In the genomic region with DNA sequence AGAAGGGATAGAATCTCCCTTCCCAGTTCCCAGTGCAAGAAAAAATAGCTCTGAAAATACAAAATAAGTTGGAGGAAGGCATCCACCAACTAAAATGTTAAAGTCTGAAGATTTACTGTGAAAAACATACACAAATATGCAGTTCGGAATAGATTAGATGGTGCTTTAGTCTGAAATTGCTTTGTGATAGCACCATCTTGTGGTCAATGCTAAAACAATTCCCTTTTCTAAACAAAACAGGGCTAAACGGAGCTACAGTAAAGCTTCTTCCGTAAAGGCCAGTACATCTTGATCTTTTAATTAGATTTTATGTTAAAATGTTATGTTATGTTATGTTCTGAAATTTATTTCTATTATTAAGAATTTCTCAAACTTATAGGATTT, we compare ENCODE assay signal across 8 mouse cellular contexts.
DNase-seq lines count a peak whose midpoint lies in the region; ATAC-seq and TF ChIP-seq lines count a peak whose summit lies in the region.

No protein-coding gene starts in this region.

- H3K4me2 ChIP-seq in kidney, embryonic 15.5 days = peak overlapping the region; percentile 31; the same call in 1 of the 2 replicates
- H3K4me2 ChIP-seq in intestine, embryonic 16.5 days (ENCODE audit: low read depth, low read length) = peak overlapping the region; percentile 7; the same call in 1 of the 2 replicates

- 0 out of 2 replicates have a peak, but pooled peaks have one; percentile 56 for ATAC-seq in kidney, embryonic 15.5 days (replicated peaks; ENCODE audit: low FRiP score)
- 0 out of 2 replicates have a peak, but pooled peaks have one; percentile 50 for ATAC-seq in common myeloid progenitor, adult 5-6 weeks (replicated peaks; ENCODE audit: low read depth, poor library complexity, severe bottlenecking)
- ATAC-seq in intestine, embryonic 16.5 days = no peak

- 21% methylated on average over 3 of the region's 3 CpGs for WGBS in kidney, embryonic 15.5 days
- 19% methylated on average over 3 of the region's 3 CpGs for WGBS in intestine, embryonic 16.5 days

- no peak overlapping the region for H3K9ac ChIP-seq in kidney, embryonic 15.5 days
- H3K9ac ChIP-seq in ES-E14 (ENCODE audit: insufficient read depth, low read depth, low read length, poor library complexity, severe bottlenecking) = no peak overlapping the region
- no peak overlapping the region for H3K9ac ChIP-seq in intestine, embryonic 16.5 days (ENCODE audit: low read depth, low read length)

- no peaks in the 10 kb centered on the region for H3K9me3 ChIP-seq in kidney, embryonic 15.5 days (replicated peaks)
- H3K9me3 ChIP-seq in ES-E14 (ENCODE audit: control insufficient read depth, insufficient read depth, low read depth, low read length) = no peaks in the 10 kb centered on the region; the same call in 1 of the 2 replicates
- H3K9me3 ChIP-seq in intestine, embryonic 16.5 days (ENCODE audit: control insufficient read depth, low read length) = no peaks in the 10 kb centered on the region

- H3K36me3 ChIP-seq in kidney, embryonic 15.5 days = no peaks in the 10 kb centered on the region
- no peaks in the 10 kb centered on the region for H3K36me3 ChIP-seq in ES-E14 (ENCODE audit: control insufficient read depth, insufficient read depth, low read length, poor library complexity, severe bottlenecking)
- no peaks in the 10 kb centered on the region for H3K36me3 ChIP-seq in intestine, embryonic 16.5 days (ENCODE audit: control insufficient read depth, insufficient read depth, low read length)

- in situ Hi-C loops in ES-E14 (cut with MboI; ENCODE audit: low sequenced_read_pairs in 2 of 2, unreplicated experiment in 2 of 2) = loop anchor here (25.0 kb wide), 1 partner anchor 499 kb away; no protein-coding TSS in a partner anchor

- 0 out of 2 replicates have a peak overlapping the region, but pooled peaks have one; percentile 5 for H3K4me3 ChIP-seq in kidney, embryonic 15.5 days (replicated peaks)
- H3K4me3 ChIP-seq in ES-E14 (ENCODE audit: insufficient read depth in 1 of 2, low read depth in 1 of 2, low read length in 2 of 2, poor library complexity in 1 of 2, severe bottlenecking in 1 of 2) = no peak overlapping the region
- H3K4me3 ChIP-seq in intestine, embryonic 16.5 days (ENCODE audit: low read length) = no peak overlapping the region

- H3K27me3 ChIP-seq in kidney, embryonic 15.5 days = no peaks in the 10 kb centered on the region; the same call in 1 of the 2 replicates
- no peaks in the 10 kb centered on the region for H3K27me3 ChIP-seq in intestine, embryonic 16.5 days (replicated peaks; ENCODE audit: control insufficient read depth, insufficient read depth, low read length)

- H3K27ac ChIP-seq in kidney, embryonic 15.5 days = 0 out of 2 replicates have a peak overlapping the region, but pooled peaks have one; percentile 3
- no peak overlapping the region for H3K27ac ChIP-seq in ES-E14 (ENCODE audit: insufficient read depth, low read depth, low read length, poor library complexity, severe bottlenecking)
- no peak overlapping the region for H3K27ac ChIP-seq in intestine, embryonic 16.5 days (ENCODE audit: low read length)

- no peaks in the 10 kb centered on the region for H3K4me1 ChIP-seq in kidney, embryonic 15.5 days
- no peaks in the 10 kb centered on the region; a peak in 1 of 4 replicates for H3K4me1 ChIP-seq in ES-E14 (ENCODE audit: control insufficient read depth in 2 of 2, insufficient read depth in 2 of 2, low read length in 2 of 2, poor library complexity in 1 of 2)
- no peaks in the 10 kb centered on the region for H3K4me1 ChIP-seq in intestine, embryonic 16.5 days (ENCODE audit: control insufficient read depth, insufficient read depth, low read length)

- no peak for DNase-seq in kidney, postnatal 10 days
- DNase-seq in ES-E14 (ENCODE audit: low read depth, low spot score) = peak; percentile 7
- no peak for DNase-seq in thymus, postnatal 14 days
- DNase-seq in ovary, adult 18-20 months (ENCODE audit: low spot score) = no peak
- no peak for DNase-seq in spleen, adult 18-20 months

TF ChIP-seq in ES-E14, 5 proteins besides CTCF, POLR2A, EP300 and RAD21:
- TF ChIP-seq CHD2 (IDR thresholded peaks at IDR 0.05; ENCODE audit: low read depth, low read length) = no peak
- TF ChIP-seq ZC3H11A (IDR thresholded peaks at IDR 0.05; ENCODE audit: borderline replicate concordance, low read depth, low read length) = peak; percentile 62
